Mouse (Mus musculus): ENCODE measurements around the gene Clec2l. TPM values are rescaled to one million over a fixed set of nuclear protein-coding genes. Genes with fewer than 3 reads are reported as not detected.

The Clec2l gene
- polyA plus RNA-seq, 1 experiment from 2014 or later: 1.0 TPM

GRCm38 (mm10) chr6:38632826-38633225 is 30.0 kb upstream of the Clec2l start:
- Histone ChIP-seq H3K4me1 (ENCODE audit: control insufficient read depth, insufficient read depth, low read length) (peaks cover 8% of the 10 kb centered on the region; the same call in 1 of the 2 replicates), H3K27me3 (ENCODE audit: control insufficient read depth, insufficient read depth, low read length) (peaks cover 40% of the 10 kb centered on the region), H3K36me3 (ENCODE audit: control insufficient read depth, insufficient read depth, low read length) (no peaks in the 10 kb centered on the region), H3K9me3 (ENCODE audit: control insufficient read depth, low read length) (no peaks in the 10 kb centered on the region), H3K9ac (ENCODE audit: low read length) (no peak overlapping the region), H3K4me2 (ENCODE audit: low read depth, severe bottlenecking) (no peak overlapping the region), H3K27ac (replicated peaks; ENCODE audit: low read depth, low read length) (no peak overlapping the region), H3K4me3 (ENCODE audit: low read depth, low read length) (no peak overlapping the region)
- DNase-seq (ENCODE audit: low spot score) (no peak), ATAC-seq (ENCODE audit: insufficient number of reproducible peaks, low FRiP score, low TSS enrichment, low read depth) (no peak)
- 76% methylated on average over 2 of the region's 2 CpGs for WGBS

GRCm38 (mm10) chr6:38634461-38634860 is 28.4 kb upstream of the Clec2l start:
- Histone ChIP-seq H3K9ac (ENCODE audit: low read length) (no peak overlapping the region), H3K36me3 (ENCODE audit: control insufficient read depth, insufficient read depth, low read length) (no peaks in the 10 kb centered on the region), H3K4me1 (ENCODE audit: control insufficient read depth, insufficient read depth, low read length) (peaks cover 8% of the 10 kb centered on the region; the same call in 1 of the 2 replicates), H3K9me3 (ENCODE audit: control insufficient read depth, low read length) (no peaks in the 10 kb centered on the region), H3K27me3 (ENCODE audit: control insufficient read depth, insufficient read depth, low read length) (peaks cover 51% of the 10 kb centered on the region), H3K4me2 (ENCODE audit: low read depth, severe bottlenecking) (no peak overlapping the region), H3K4me3 (ENCODE audit: low read depth, low read length) (no peak overlapping the region), H3K27ac (replicated peaks; ENCODE audit: low read depth, low read length) (no peak overlapping the region)
- DNase-seq (ENCODE audit: low spot score) (no peak), ATAC-seq (ENCODE audit: insufficient number of reproducible peaks, low FRiP score, low TSS enrichment, low read depth) (no peak)
- WGBS: 75% methylated on average over 8 of the region's 8 CpGs

- Histone ChIP-seq H3K4me2 (ENCODE audit: low read depth, severe bottlenecking) (peak overlapping the region; percentile 97), H3K4me3 (ENCODE audit: low read depth, low read length) (peak overlapping the region; percentile 45), H3K9me3 (ENCODE audit: control insufficient read depth, low read length) (no peaks in the 10 kb centered on the region), H3K27ac (replicated peaks; ENCODE audit: low read depth, low read length) (no peak overlapping the region), H3K9ac (ENCODE audit: low read length) (peak overlapping the region; percentile 34; the same call in 1 of the 2 replicates), H3K4me1 (ENCODE audit: control insufficient read depth, insufficient read depth, low read length) (peaks cover 8% of the 10 kb centered on the region; the same call in 1 of the 2 replicates), H3K36me3 (ENCODE audit: control insufficient read depth, insufficient read depth, low read length) (no peaks in the 10 kb centered on the region), H3K27me3 (ENCODE audit: control insufficient read depth, insufficient read depth, low read length) (peaks cover 63% of the 10 kb centered on the region)
- ATAC-seq (ENCODE audit: insufficient number of reproducible peaks, low FRiP score, low TSS enrichment, low read depth): peak; percentile 49; the same call in 1 of the 2 replicates
- 2% methylated on average over 61 of the region's 72 CpGs for WGBS
- peak; percentile 71 for DNase-seq (ENCODE audit: low spot score)
Measured at GRCm38 (mm10) chr6:38635941-38636851, 26.7 kb upstream of the Clec2l start.

GRCm38 (mm10) chr6:38636852-38637618 is 25.8 kb upstream of the Clec2l start, which contains the start of gene Klrg2:
Gene Klrg2, minus strand, starts transcription at chr6:38637242.
- H3K27ac ChIP-seq (replicated peaks; ENCODE audit: low read depth, low read length): no peak within 1 kb of the TSS
- peak within 1 kb of the TSS; percentile 34; the same call in 1 of the 2 replicates for H3K9ac ChIP-seq (ENCODE audit: low read length)
- DNase-seq (ENCODE audit: low spot score) (peak; percentile 68), ATAC-seq (ENCODE audit: insufficient number of reproducible peaks, low FRiP score, low TSS enrichment, low read depth) (peak; percentile 76)
- H3K9me3 ChIP-seq (ENCODE audit: control insufficient read depth, low read length): no peaks in the 10 kb centered on the region
- H3K36me3 ChIP-seq (ENCODE audit: control insufficient read depth, insufficient read depth, low read length): no peaks in the 10 kb centered on the region
- H3K27me3 ChIP-seq (ENCODE audit: control insufficient read depth, insufficient read depth, low read length): peaks cover 63% of the 10 kb centered on the region
- peaks cover 8% of the 10 kb centered on the region; the same call in 1 of the 2 replicates for H3K4me1 ChIP-seq (ENCODE audit: control insufficient read depth, insufficient read depth, low read length)
- 2% methylated on average over 60 of the region's 60 CpGs for WGBS
- peak within 1 kb of the TSS; percentile 97 for H3K4me2 ChIP-seq (ENCODE audit: low read depth, severe bottlenecking)
- peak within 1 kb of the TSS; percentile 45 for H3K4me3 ChIP-seq (ENCODE audit: low read depth, low read length)

GRCm38 (mm10) chr6:38640401-38640800 is 22.5 kb upstream of the Clec2l start:
- no peak overlapping the region for H3K9ac ChIP-seq (ENCODE audit: low read length)
- H3K36me3 ChIP-seq (ENCODE audit: control insufficient read depth, insufficient read depth, low read length): no peaks in the 10 kb centered on the region
- H3K27me3 ChIP-seq (ENCODE audit: control insufficient read depth, insufficient read depth, low read length): peaks cover 45% of the 10 kb centered on the region
- no peak overlapping the region for H3K27ac ChIP-seq (replicated peaks; ENCODE audit: low read depth, low read length)
- ATAC-seq (ENCODE audit: insufficient number of reproducible peaks, low FRiP score, low TSS enrichment, low read depth) (no peak), DNase-seq (ENCODE audit: low spot score) (no peak)
- 77% methylated on average over 11 of the region's 11 CpGs for WGBS
- H3K4me2 ChIP-seq (ENCODE audit: low read depth, severe bottlenecking): no peak overlapping the region
- no peak overlapping the region for H3K4me3 ChIP-seq (ENCODE audit: low read depth, low read length)
- no peaks in the 10 kb centered on the region for H3K9me3 ChIP-seq (ENCODE audit: control insufficient read depth, low read length)
- peaks cover 8% of the 10 kb centered on the region; the same call in 1 of the 2 replicates for H3K4me1 ChIP-seq (ENCODE audit: control insufficient read depth, insufficient read depth, low read length)

DNA sequence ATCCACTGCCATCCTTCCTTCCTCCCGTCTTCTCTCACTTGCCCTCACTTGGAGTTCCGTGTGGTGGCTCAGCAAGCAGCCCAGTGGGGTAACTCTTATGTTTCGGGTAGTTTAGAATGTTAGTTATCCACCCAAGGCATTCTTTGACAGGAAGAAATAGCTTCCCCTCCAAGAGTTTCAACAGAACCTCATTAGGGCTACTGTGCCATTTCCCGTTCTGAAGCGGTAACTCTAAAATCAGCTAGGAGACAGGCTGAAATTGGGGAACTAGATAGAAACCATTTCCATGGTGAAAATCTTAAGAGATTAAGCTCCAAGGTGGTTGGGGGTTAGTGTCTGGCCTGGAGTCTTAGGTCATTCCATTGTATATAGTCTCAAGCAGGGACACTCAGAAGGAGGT is 21.6 kb upstream of the Clec2l start:
- ATAC-seq (ENCODE audit: insufficient number of reproducible peaks, low FRiP score, low TSS enrichment, low read depth): no peak
- no peak overlapping the region for H3K9ac ChIP-seq (ENCODE audit: low read length)
- no peak overlapping the region for H3K27ac ChIP-seq (replicated peaks; ENCODE audit: low read depth, low read length)
- H3K4me1 ChIP-seq (ENCODE audit: control insufficient read depth, insufficient read depth, low read length): peaks cover 8% of the 10 kb centered on the region; the same call in 1 of the 2 replicates
- H3K27me3 ChIP-seq (ENCODE audit: control insufficient read depth, insufficient read depth, low read length): peaks cover 38% of the 10 kb centered on the region
- 75% methylated on average over 5 of the region's 5 CpGs for WGBS
- no peaks in the 10 kb centered on the region for H3K36me3 ChIP-seq (ENCODE audit: control insufficient read depth, insufficient read depth, low read length)
- DNase-seq (ENCODE audit: low spot score): no peak
- no peak overlapping the region for H3K4me3 ChIP-seq (ENCODE audit: low read depth, low read length)
- no peaks in the 10 kb centered on the region for H3K9me3 ChIP-seq (ENCODE audit: control insufficient read depth, low read length)
- no peak overlapping the region for H3K4me2 ChIP-seq (ENCODE audit: low read depth, severe bottlenecking)

DNA sequence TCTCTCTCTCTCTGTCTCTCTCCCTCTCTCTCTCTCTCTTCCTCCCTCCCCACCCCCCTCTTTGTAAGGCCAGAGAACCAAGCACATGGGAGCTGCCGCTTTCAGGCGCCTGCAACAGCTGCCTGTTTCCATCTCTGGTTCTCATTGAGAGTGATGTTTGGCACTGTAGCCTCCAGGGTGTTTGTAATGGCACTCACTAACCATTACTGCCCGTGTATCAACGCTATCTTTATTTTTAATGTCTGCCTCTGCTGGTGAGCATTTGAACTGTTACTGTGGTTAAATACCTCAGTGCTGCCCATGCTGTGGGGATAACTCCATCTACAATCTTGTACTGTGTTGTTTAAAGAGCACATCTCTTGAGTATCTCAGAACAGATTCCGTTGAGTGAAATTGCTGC is 21.2 kb upstream of the Clec2l start:
- H3K9ac ChIP-seq (ENCODE audit: low read length): no peak overlapping the region
- H3K27ac ChIP-seq (replicated peaks; ENCODE audit: low read depth, low read length): no peak overlapping the region
- H3K4me3 ChIP-seq (ENCODE audit: low read depth, low read length): no peak overlapping the region
- peaks cover 34% of the 10 kb centered on the region for H3K27me3 ChIP-seq (ENCODE audit: control insufficient read depth, insufficient read depth, low read length)
- ATAC-seq (ENCODE audit: insufficient number of reproducible peaks, low FRiP score, low TSS enrichment, low read depth): no peak
- H3K9me3 ChIP-seq (ENCODE audit: control insufficient read depth, low read length): no peaks in the 10 kb centered on the region
- no peak overlapping the region for H3K4me2 ChIP-seq (ENCODE audit: low read depth, severe bottlenecking)
- no peaks in the 10 kb centered on the region for H3K36me3 ChIP-seq (ENCODE audit: control insufficient read depth, insufficient read depth, low read length)
- H3K4me1 ChIP-seq (ENCODE audit: control insufficient read depth, insufficient read depth, low read length): 0 out of 2 replicates have a peak, but pooled peaks cover 4% of the 10 kb centered on the region
- DNase-seq (ENCODE audit: low spot score): no peak
- WGBS: 51% methylated on average over 5 of the region's 5 CpGs

- 66% methylated on average over 5 of the region's 5 CpGs for WGBS
- no peak overlapping the region for H3K27ac ChIP-seq (replicated peaks; ENCODE audit: low read depth, low read length)
- no peaks in the 10 kb centered on the region for H3K4me1 ChIP-seq (ENCODE audit: control insufficient read depth, insufficient read depth, low read length)
- DNase-seq (ENCODE audit: low spot score) (no peak), ATAC-seq (ENCODE audit: insufficient number of reproducible peaks, low FRiP score, low TSS enrichment, low read depth) (no peak)
- no peak overlapping the region for H3K9ac ChIP-seq (ENCODE audit: low read length)
- H3K36me3 ChIP-seq (ENCODE audit: control insufficient read depth, insufficient read depth, low read length): no peaks in the 10 kb centered on the region
- H3K4me3 ChIP-seq (ENCODE audit: low read depth, low read length): no peak overlapping the region
- H3K9me3 ChIP-seq (ENCODE audit: control insufficient read depth, low read length): no peaks in the 10 kb centered on the region
- no peak overlapping the region for H3K4me2 ChIP-seq (ENCODE audit: low read depth, severe bottlenecking)
- H3K27me3 ChIP-seq (ENCODE audit: control insufficient read depth, insufficient read depth, low read length): peaks cover 25% of the 10 kb centered on the region
Measured at GRCm38 (mm10) chr6:38642593-38642992, 20.3 kb upstream of the Clec2l start.

Data from limb, embryonic 11.5 days (tissue).